Mouse (Mus musculus) liver, adult 2 months (tissue): Measurements from ENCODE around the gene Frmd3.
A peak's percentile ranks its signal among the peaks of the same experiment; 100 is the strongest.

Experiments used
- CTCF ChIP-seq: fragments of 200-500 bp; IDR thresholded peaks from 2 replicates; pipeline ENCODE4 v1.5.1; 2011; ENCODE audit warnings: low read depth, low read length, control low read depth
- POLR2A ChIP-seq: fragments of 200-500 bp; IDR thresholded peaks from 2 replicates; pipeline ENCODE4 v1.6.1; 2011; ENCODE audit warnings: low read length, control low read depth; ENCODE audit not compliant: insufficient read depth; ENCODE audit errors: extremely low read depth

DNA sequence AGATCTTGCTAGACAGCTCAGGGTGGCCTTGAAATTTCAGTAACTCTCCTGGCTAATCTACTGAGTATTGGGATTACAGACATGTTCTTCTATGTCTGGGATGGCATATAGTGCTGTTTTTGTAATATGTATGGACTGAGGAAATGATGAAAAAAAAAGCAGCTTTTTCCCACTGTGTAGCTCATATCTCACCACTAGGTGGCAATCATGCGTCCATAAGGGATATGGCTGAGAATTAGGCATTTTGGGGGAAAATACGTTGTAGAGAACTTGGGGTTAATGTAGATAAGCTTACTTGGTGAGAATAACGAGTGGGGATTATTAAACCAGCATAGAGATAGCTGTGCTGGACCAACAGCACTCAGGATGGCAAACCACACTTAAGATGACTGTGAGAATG, 209.1 kb downstream of the Frmd3 start:
- TF ChIP-seq POLR2A (no peak), CTCF (peak; percentile 63)
